Mouse (Mus musculus): ENCODE measurements around the gene Fibin. TPM values are rescaled to one million over a fixed set of nuclear protein-coding genes. Genes with fewer than 3 reads are reported as not detected.

The Fibin gene
- not detected in 4 replicates for total RNA-seq (2023; ENCODE audit: inconsistent age)

GRCm38 (mm10) chr2:110362432-110363283, at the start of gene Fibin:
Gene Fibin (minus strand): TSS chr2:110363183.

GRCm38 (mm10) chr2:110314509-110315155, 48.4 kb downstream of the Fibin start, which contains the start of gene Bbox1:
Gene Bbox1 (minus strand): TSS chr2:110314560.

Other genes with a start within 250 kb of the Fibin start
- not detected in 4 replicates for gene Bbox1, start 48.6 kb downstream of the Fibin start, total RNA-seq (2023; ENCODE audit: inconsistent age)
- gene Slc5a12, start 234.1 kb upstream of the Fibin start, total RNA-seq (2023; ENCODE audit: inconsistent age) = not detected in 4 replicates

Data from B cell, adult (primary cell).